Mouse (Mus musculus) kidney, embryonic 15.5 days (tissue): ENCODE data around the gene Gdf2. TPM values are rescaled to one million over a fixed set of nuclear protein-coding genes. Genes with fewer than 3 reads are reported as not detected.

Source experiments
- ATAC-seq: fragments of 200-750 bp; cut with Nextera tagmentation; replicated peaks from 2 replicates; pipeline ENCODE4 v1.8.0; 2017; ENCODE audit warnings: moderate TSS enrichment; ENCODE audit not compliant: low FRiP score
- H3K27ac ChIP-seq: fragments of 300-500 bp; sonication (generic); 2 replicates; pipeline ENCODE4 v1.5.1; 2015; ENCODE audit warnings: mild to moderate bottlenecking, inconsistent platforms
- H3K27me3 ChIP-seq: fragments of 300-500 bp; sonication (generic); 2 replicates; pipeline ENCODE4 v1.6.1; 2015; ENCODE audit warnings: inconsistent platforms
- H3K36me3 ChIP-seq: fragments of 300-500 bp; sonication (generic); 2 replicates; pipeline ENCODE4 v1.6.1; 2015; ENCODE audit warnings: inconsistent platforms
- H3K4me1 ChIP-seq: fragments of 300-500 bp; sonication (generic); 2 replicates; pipeline ENCODE4 v1.6.1; 2015; ENCODE audit warnings: inconsistent platforms
- H3K4me2 ChIP-seq: fragments of 300-500 bp; sonication (generic); 2 replicates; pipeline ENCODE4 v1.6.1; 2015; ENCODE audit warnings: moderate library complexity, mild to moderate bottlenecking, inconsistent platforms
- H3K4me3 ChIP-seq: fragments of 300-500 bp; sonication (generic); replicated peaks from 2 replicates; pipeline ENCODE4 v1.5.1; 2015; ENCODE audit warnings: mild to moderate bottlenecking, inconsistent platforms
- H3K9ac ChIP-seq: fragments of 300-500 bp; sonication (generic); 2 replicates; pipeline ENCODE4 v1.6.1; 2015; ENCODE audit warnings: mild to moderate bottlenecking, inconsistent platforms
- H3K9me3 ChIP-seq: fragments of 300-500 bp; sonication (generic); replicated peaks from 2 replicates; pipeline ENCODE4 v1.6.1; 2016; ENCODE audit warnings: inconsistent platforms
- WGBS: fragments of 180-500 bp; shearing (Covaris S2); methylation state at CpG from one replicate; pipeline ENCODE4 v1.1.7; 2015; ENCODE audit warnings: mixed read lengths; 5-methylcytosine and 5-hydroxymethylcytosine counted together
- polyA plus RNA-seq: library from polyadenylated mRNA; unstranded; fragments of >200 nt; fragmentation: Nextera tagmentation; extraction: Ambion mirVana; gene quantifications from 2 replicates; pipeline ENCODE4 v1.2.1, GENCODE M21; 2015

Gdf2 gene
- polyA plus RNA-seq, 1 experiment from 2014 or later, result 0.18 TPM

DNA sequence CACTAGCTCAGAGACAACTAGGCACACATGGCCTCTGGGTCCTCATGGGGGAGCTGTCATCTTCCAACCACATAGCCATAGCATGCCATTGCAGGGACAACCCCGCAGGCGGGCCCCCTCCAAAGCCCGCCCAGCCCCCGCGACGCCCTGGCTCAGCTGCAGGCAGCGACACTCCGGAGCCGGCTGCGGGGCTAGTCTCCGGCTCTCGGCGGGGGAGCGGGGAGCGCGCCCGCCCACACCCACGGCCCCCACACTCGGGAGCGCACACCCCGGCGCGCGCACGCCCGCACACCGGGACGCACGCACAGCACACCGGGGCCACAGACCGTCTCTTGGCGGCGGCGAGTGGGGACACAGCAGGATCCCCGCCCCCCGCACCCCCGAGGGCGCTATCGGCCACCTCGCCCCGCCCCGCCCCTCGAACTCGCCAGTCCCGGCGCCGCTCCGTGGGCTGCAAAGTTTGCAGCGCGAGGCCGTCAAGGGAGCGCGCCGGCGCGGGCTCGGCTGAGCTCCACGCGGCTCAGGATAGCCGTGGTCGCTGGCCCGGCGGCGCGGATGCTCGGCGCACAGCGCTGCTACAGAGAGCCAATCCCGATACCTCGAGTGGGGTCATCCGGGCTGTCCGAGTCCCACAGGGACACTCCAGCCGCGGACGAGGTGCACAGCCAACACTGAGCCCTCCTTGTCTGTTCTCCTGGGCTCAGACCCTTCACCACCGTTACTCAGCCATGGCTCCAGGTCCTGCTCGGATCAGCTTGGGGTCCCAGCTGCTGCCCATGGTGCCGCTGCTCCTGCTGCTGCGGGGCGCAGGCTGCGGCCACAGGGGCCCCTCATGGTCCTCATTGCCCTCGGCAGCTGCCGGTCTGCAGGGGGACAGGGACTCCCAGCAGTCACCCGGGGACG, 17.4 kb upstream of the Gdf2 start, which contains the start of gene Gdf10:
Gdf10 (plus strand) TSS at position 420 of the 903 bp plus-strand sequence.
- peak within 1 kb of the TSS; percentile 41 for H3K9ac ChIP-seq
- no peaks in the 10 kb centered on the region for H3K9me3 ChIP-seq
- peak; percentile 83 for ATAC-seq
- H3K27ac ChIP-seq, result no peak within 1 kb of the TSS
- peak within 1 kb of the TSS; percentile 60 for H3K4me3 ChIP-seq
- under 1% methylated on average over 76 of the region's 85 CpGs for WGBS
- no peaks in the 10 kb centered on the region for H3K36me3 ChIP-seq
- peaks cover 95% of the 10 kb centered on the region for H3K27me3 ChIP-seq
- peak within 1 kb of the TSS; percentile 98 for H3K4me2 ChIP-seq
- peaks cover 11% of the 10 kb centered on the region for H3K4me1 ChIP-seq

DNA sequence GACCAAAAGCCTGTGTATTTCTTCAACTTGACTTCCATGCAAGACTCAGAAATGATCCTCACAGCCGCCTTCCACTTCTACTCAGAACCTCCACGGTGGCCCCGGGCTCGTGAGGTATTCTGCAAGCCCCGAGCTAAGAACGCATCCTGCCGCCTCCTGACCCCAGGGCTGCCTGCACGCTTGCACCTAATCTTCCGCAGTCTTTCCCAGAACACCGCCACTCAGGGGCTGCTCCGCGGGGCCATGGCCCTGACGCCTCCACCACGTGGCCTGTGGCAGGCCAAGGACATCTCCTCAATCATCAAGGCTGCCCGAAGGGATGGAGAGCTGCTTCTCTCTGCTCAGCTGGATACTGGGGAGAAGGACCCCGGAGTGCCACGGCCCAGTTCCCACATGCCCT, 9.0 kb upstream of the Gdf2 start:
- 0 out of 2 replicates have a peak, but pooled peaks have one; percentile 15 for ATAC-seq
- Histone ChIP-seq H3K27ac (no peak overlapping the region), H3K27me3 (peaks cover 69% of the 10 kb centered on the region), H3K4me1 (peaks cover 3% of the 10 kb centered on the region; the same call in 1 of the 2 replicates), H3K9ac (no peak overlapping the region), H3K4me2 (no peak overlapping the region), H3K36me3 (no peaks in the 10 kb centered on the region), H3K9me3 (no peaks in the 10 kb centered on the region), H3K4me3 (no peak overlapping the region)
- 53% methylated on average over 17 of the region's 17 CpGs for WGBS

DNA sequence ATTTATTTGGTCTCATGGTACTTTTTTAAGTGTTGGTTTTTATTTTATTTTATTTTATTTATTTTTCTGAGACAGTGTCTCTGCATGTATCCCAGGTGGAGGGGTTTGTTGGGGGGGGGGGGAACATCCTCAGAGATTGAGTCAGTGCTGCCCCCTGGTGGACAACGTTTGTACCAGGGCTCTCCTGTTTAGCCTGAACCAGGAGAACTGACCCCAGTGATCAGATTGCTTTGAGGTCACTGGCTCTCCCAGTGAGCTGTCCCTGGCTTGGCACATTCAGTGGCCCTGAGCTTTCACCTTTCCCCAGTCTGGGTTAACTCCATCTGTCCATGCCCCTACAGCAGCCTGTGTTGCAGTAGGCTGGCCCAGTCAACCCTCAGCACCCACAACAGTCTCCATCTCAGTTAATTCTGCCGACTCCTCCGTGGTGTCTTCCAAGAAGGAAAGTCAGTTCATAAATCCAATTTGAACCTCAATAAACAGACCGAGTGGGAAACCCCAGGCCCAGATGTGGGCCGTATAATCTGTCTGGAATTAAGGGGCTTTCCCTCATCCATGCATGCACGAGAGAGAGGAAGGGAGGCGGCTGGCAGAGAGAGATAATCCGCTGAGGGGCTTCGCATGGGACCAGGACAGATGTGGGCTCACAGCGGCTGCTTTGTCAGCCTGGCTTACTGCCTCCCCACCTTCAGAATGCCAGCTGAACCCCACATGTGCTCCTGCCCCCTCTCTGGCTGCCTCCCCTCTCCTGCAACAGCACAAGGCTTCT, 7.7 kb upstream of the Gdf2 start:
- Histone ChIP-seq H3K4me2 (no peak overlapping the region), H3K36me3 (no peaks in the 10 kb centered on the region), H3K27ac (no peak overlapping the region), H3K27me3 (peaks cover 58% of the 10 kb centered on the region), H3K4me1 (peaks cover 3% of the 10 kb centered on the region; the same call in 1 of the 2 replicates), H3K4me3 (no peak overlapping the region), H3K9me3 (no peaks in the 10 kb centered on the region), H3K9ac (no peak overlapping the region)
- no peak for ATAC-seq
- 64% methylated on average over 10 of the region's 10 CpGs for WGBS

DNA sequence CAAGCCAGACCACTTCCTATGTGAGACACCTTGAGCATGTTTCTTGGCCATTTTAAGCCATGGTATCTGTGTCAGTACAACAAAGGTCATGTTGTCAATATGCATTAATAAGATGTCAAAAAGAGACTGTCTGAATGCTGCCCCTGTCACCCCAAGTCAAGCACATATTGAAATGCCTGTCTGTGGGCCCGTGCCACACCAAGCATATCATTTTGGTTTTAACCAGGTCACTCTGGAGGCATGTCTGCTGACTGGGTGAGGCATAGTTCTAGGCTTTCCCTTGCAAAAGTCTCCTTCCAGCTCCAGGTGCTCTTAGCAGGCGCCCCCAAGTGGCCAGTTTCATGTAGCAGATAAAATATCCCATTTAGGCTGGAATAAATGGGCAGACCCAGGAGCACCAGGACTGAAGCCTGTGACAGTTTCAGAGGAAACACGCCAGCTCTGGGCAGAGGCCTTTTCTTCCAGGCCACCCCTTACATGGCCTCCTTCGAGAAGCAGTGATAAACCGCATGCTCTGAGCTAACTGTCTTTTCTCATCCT, 7.0 kb upstream of the Gdf2 start:
- Histone ChIP-seq H3K27ac (no peak overlapping the region), H3K9ac (no peak overlapping the region), H3K4me3 (no peak overlapping the region), H3K9me3 (no peaks in the 10 kb centered on the region), H3K4me1 (peaks cover 3% of the 10 kb centered on the region; the same call in 1 of the 2 replicates), H3K4me2 (no peak overlapping the region), H3K36me3 (no peaks in the 10 kb centered on the region), H3K27me3 (peaks cover 51% of the 10 kb centered on the region)
- 42% methylated on average over 5 of the region's 5 CpGs for WGBS
- ATAC-seq, result no peak

DNA sequence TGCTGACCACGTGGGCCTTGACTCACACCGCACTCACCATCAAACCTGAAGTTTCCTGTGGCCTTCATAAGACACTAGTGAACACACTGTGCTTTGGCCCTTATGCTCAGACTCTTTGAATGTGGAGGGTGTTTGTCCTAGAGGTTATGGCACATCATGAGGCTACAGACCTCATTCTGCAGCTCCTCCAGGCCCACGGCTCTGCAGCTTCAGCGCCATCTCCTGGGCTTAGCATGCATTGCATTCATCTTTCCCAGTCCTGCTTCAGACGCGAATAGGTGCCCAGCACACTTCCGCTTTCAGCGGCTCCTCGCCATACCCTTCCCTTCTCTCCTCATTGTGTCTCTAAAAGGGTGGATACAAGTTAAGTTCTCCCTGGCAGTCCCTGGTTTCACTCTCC, 1.7 kb upstream of the Gdf2 start:
- Histone ChIP-seq H3K27me3 (peaks cover 13% of the 10 kb centered on the region), H3K4me1 (no peaks in the 10 kb centered on the region), H3K4me2 (peak overlapping the region; percentile 41), H3K36me3 (no peaks in the 10 kb centered on the region), H3K4me3 (no peak overlapping the region), H3K9me3 (no peaks in the 10 kb centered on the region), H3K9ac (no peak overlapping the region), H3K27ac (no peak overlapping the region)
- peak; percentile 33; the same call in 1 of the 2 replicates for ATAC-seq
- WGBS, result 26% methylated on average over 9 of the region's 9 CpGs

DNA sequence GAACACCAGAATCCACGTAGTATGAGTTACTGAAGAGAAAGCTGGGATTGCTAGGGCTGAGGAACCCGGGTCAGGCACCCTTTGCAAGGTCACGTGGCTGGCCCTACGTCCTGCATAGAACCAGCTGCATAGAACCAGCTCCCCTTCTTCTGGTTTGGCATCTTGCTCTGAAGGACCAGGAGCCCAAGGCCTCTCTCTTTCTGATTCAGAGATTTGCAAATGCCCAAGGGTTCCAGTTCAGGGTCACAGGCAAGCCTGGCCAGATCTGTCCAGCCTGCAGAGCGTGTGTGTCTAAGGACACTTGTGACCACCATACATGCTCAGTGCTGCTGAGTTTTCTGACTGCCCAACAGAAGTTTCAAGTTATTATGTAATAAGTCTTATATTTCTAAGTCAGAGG, 1.4 kb downstream of the Gdf2 start:
- Histone ChIP-seq H3K9me3 (no peaks in the 10 kb centered on the region), H3K4me1 (no peaks in the 10 kb centered on the region), H3K27ac (no peak overlapping the region), H3K36me3 (no peaks in the 10 kb centered on the region), H3K4me2 (no peak overlapping the region), H3K27me3 (no peaks in the 10 kb centered on the region), H3K4me3 (no peak overlapping the region), H3K9ac (no peak overlapping the region)
- WGBS, result 79% methylated on average over 5 of the region's 5 CpGs
- no peak for ATAC-seq

DNA sequence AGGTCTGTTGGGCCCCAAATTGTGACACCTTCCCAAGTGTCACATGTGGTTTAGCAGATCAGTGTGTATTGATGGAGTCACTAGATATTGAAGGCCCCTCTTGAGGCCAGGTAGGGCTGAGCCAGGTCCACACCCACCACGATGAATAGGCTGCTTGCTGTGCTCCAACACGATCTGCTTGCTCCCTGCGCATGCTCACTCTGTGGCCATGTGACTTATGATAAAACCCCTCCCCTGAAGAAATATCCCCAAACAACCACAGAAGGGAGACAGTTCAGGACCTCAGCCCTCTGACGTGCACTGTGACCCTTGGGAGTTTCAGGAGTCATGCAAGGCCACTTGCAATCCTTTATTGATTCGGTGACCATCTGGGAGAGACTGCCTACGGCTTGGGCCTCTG, 5.3 kb downstream of the Gdf2 start:
- H3K27me3 ChIP-seq, result no peaks in the 10 kb centered on the region
- 79% methylated on average over 6 of the region's 6 CpGs for WGBS
- no peak overlapping the region for H3K4me3 ChIP-seq
- no peaks in the 10 kb centered on the region for H3K9me3 ChIP-seq
- H3K4me1 ChIP-seq, result no peaks in the 10 kb centered on the region
- no peaks in the 10 kb centered on the region for H3K36me3 ChIP-seq
- H3K9ac ChIP-seq, result no peak overlapping the region
- H3K27ac ChIP-seq, result no peak overlapping the region
- no peak overlapping the region for H3K4me2 ChIP-seq
- ATAC-seq, result no peak

DNA sequence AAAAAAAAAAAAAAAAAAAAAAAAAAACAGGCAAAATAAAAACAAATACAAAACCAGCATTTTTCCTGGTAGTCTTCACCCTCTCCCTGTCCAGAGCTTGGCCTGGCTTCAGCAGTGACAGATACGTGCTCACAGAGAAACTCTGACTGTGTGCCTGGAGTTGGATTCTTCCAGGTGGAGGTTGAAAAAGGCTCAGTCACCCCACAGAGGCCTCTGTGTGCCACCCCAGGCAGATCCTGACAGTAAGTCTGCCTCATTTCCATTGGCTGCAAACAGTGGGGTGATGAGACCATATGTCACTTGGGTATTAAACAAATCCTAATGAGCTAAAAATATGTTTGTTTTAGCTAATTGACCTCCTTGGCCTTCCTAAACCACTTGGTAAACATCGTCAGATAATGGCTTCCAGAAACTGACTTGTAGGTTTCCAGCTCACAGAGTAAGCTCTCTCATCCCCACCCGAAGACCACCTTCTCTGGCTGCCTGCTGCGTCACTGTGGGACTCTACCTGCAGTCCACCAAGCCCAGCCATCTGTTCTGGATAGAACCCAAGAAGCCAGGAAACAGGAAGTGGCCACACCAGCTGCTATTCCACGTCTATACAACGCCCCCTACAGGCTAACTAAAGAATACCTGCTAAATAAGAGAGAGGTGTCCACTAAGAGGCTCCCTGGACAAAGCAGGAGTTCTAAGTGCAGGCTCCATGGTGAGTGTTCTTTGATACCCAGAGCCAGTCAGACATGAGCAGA, 11.6 kb downstream of the Gdf2 start:
- Histone ChIP-seq H3K9ac (no peak overlapping the region), H3K4me3 (no peak overlapping the region), H3K27me3 (no peaks in the 10 kb centered on the region), H3K4me1 (no peaks in the 10 kb centered on the region), H3K4me2 (no peak overlapping the region), H3K27ac (no peak overlapping the region), H3K9me3 (no peaks in the 10 kb centered on the region), H3K36me3 (no peaks in the 10 kb centered on the region)
- WGBS, result 66% methylated on average over 6 of the region's 6 CpGs
- ATAC-seq, result no peak

DNA sequence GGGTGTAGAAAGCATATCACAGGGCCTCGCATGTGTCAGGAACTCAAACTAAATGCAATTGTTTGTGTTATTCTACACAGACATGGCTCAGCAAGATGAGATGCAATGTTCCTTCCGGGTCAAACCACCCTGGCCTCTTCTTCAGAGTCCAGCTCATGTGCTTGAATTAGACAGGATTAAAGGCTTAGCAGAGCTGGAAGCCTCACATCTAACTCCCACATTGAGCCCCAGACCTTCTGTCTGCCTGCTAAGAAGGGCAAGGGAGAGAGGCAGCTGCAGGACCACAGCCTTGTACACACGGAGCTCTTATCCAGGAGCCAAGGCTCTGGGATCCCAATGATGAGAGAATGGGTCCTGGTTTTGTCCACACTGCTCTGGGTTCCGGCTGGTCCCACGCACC, 12.9 kb downstream of the Gdf2 start, which contains the start of gene Rbp3:
Rbp3 (plus strand) TSS at position 243 of the 400 bp plus-strand sequence.
- Histone ChIP-seq H3K9ac (no peak within 1 kb of the TSS), H3K27me3 (0 out of 2 replicates have a peak, but pooled peaks cover 6% of the 10 kb centered on the region), H3K4me2 (no peak within 1 kb of the TSS), H3K4me1 (no peaks in the 10 kb centered on the region), H3K36me3 (no peaks in the 10 kb centered on the region), H3K9me3 (no peaks in the 10 kb centered on the region), H3K27ac (no peak within 1 kb of the TSS), H3K4me3 (no peak within 1 kb of the TSS)
- 92% methylated on average over 5 of the region's 5 CpGs for WGBS
- ATAC-seq, result no peak

DNA sequence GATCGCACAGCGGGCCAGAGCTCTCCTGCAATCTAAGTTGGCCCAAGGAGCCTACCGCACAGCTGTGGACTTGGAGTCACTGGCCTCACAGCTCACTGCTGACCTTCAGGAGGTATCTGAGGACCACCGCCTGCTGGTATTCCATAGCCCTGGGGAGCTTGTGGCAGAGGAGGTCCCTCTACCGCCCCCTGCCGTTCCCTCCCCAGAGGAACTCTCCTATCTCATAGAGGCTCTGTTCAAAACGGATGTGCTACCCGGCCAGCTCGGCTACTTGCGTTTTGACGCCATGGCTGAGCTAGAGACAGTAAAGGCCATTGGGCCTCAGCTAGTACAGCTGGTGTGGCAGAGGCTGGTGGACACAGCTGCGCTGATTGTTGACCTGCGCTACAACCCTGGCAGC, 15.2 kb downstream of the Gdf2 start:
- 0 out of 2 replicates have a peak, but pooled peaks have one; percentile 10 for ATAC-seq
- 80% methylated on average over 13 of the region's 13 CpGs for WGBS

DNA sequence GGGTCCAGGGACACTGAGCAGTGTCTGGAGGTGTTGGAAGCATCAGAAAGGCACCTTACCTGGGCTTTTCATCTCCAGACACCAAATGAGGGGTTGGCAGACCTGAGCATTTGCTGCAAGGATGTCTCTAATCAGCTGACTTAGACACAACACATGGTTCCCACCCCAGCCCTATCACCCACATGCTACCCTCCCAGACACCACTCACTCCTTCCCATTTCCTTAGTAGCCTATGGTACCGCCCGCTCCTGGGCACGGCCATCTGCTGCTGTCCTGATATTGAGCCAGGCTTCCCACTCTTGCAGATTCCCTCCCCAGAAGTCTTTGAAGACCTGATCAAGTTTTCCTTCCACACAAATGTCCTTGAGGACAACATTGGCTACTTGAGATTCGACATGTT, 17.3 kb downstream of the Gdf2 start:
- H3K4me1 ChIP-seq, result no peaks in the 10 kb centered on the region
- no peak overlapping the region for H3K4me2 ChIP-seq
- WGBS, result 80% methylated on average over 4 of the region's 4 CpGs
- H3K9me3 ChIP-seq, result no peaks in the 10 kb centered on the region
- 0 out of 2 replicates have a peak, but pooled peaks cover 6% of the 10 kb centered on the region for H3K27me3 ChIP-seq
- H3K9ac ChIP-seq, result no peak overlapping the region
- ATAC-seq, result no peak
- H3K4me3 ChIP-seq, result no peak overlapping the region
- H3K36me3 ChIP-seq, result no peaks in the 10 kb centered on the region
- no peak overlapping the region for H3K27ac ChIP-seq

More for the DNA sequence above, 15.2 kb downstream of the Gdf2 start:
- Histone ChIP-seq H3K4me3 (no peak overlapping the region), H3K36me3 (no peaks in the 10 kb centered on the region), H3K4me1 (no peaks in the 10 kb centered on the region), H3K9me3 (no peaks in the 10 kb centered on the region), H3K27me3 (0 out of 2 replicates have a peak, but pooled peaks cover 6% of the 10 kb centered on the region), H3K4me2 (no peak overlapping the region), H3K27ac (no peak overlapping the region), H3K9ac (no peak overlapping the region)
